Mouse (Mus musculus) bone marrow macrophage, adult 2 months (primary cell): ENCODE measurements at regions not wholly inside any gene's neighbourhood (a gene's known extent, or its start where the extent isn't known, plus 50 kb on each side); places are given as distances from the start of the nearest gene placed in this dataset.

Experiments used
- CTCF ChIP-seq: IDR thresholded peaks from 2 replicates; pipeline ENCODE4 v1.5.1; 2012; ENCODE audit warnings: low read depth, mild to moderate bottlenecking, low read length, moderate library complexity
- POLR2A ChIP-seq: IDR thresholded peaks from 2 replicates; pipeline ENCODE4 v1.6.1; 2012; ENCODE audit warnings: mild to moderate bottlenecking, low read depth, low read length, borderline replicate concordance

GRCm38 (mm10) chr9:122667646-122667981, 79.5 kb upstream of the Topaz1 start:
- no peak for TF ChIP-seq CTCF
- no peak for TF ChIP-seq POLR2A
